Mouse (Mus musculus) right cerebral cortex, postnatal 10 days (tissue): Measurements from ENCODE around the gene Slc15a5.
A peak's percentile ranks its signal among the peaks of the same experiment; 100 is the strongest.

Source experiments
- DNase-seq, 2 experiments: peaks; one replicate each; pipeline ENCODE4 v3.0.0; 2021; ENCODE audit warnings: low spot score in 2 of 2

The Slc15a5 gene

DNA sequence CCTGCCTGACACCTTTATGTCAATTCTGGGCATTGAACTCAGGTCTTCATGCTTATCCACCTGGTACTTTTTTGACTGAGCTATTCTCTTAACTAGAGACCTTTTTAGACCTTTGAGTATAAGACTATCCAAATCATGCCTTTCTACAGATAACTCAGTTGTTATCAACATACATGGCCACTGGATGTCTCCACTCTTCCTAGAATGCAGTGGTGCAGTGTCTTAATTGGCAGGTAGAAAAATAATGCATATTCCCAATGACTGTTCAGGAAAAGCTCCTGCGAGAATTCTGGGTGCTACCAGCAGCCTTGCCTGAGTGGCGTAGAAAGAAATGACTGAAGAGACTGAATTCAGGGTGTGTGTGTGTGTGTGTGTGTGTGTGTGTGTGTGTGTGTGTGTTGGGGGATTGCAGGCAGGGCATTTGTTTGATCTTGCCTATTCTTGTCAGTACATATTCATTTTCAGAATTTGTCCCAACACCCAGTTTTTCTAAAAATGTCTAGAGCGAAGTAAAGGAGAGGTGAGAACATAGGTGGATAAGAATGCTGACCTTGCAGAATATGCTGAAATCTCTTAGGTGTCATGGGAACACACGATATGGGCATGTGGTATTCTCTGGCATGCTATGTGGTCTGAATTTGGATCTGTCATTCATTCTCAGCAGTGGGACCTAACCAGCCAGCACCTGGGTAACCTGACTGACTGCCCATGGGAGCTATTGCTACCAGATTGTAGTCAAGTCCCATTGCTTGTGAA, 119.5 kb downstream of the Slc15a5 start:
- no peak for DNase-seq

DNA sequence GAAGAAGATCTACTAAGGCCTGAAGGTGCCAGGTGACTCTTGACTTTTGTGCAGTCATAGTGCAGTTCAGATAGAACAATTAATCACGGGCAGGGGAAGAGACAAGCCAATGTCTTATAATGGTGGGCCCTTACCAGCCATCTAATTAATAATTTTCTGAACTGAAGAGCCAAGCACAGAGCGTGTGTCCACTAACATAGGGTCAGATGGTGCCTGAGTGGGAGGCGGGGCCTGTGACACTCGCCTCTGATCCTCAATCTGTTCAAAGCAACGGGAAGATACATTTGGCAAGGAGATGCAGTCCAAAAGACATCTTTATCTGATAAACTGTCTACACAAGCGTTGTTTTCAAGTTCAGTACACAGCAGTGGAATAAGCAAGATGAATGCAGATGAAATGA, 122.1 kb downstream of the Slc15a5 start:
- no peak for DNase-seq

DNA sequence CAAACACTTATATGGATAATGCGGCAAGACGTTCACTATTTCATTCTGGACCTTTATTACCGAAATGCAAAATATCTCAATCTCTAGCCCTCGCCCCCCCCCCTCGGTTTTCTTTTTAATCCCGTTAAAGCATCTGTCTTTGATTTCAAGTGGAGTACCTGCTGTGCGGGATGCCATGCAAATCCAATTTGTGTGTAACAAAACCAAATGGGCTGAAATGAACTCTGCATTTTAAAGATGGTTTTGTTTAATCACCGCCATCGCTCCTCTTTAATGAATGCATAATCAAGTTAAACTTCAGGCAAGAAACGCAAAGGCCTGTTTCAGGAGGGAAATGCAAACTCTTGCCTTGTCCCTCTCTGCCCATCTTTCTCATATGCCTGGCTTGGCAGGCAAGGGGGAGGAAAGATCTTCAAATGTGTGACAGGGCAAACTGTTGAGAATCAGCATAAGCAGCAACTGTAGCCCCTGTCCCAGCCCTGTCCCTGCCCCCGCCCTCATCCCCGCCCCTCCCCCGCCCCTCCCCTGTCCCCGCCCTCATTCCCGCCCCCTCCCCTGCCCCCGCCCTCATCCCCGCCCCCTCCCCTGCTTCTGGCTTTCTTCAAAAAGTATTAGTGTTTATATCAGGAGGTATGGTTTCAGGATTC, 122.8 kb downstream of the Slc15a5 start:
- no peak for DNase-seq

DNA sequence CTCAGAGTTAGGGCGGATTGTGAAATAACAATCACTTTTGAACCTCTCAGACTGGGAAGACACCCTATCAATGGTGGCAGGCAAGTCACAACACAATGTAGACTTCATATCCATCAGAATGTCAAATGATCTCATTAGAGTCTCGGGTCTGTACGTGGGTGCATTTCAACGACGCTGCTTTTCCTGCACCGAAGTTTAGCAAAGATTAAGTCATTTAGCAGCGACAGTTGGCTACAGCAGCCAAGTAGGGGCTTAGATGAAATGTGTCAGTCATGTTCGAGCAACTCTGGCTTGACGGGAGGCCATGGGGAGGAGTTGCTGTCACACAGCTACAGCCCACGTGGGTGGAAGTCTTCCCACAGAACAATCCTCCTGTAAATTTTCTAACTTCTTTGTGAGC, 133.2 kb downstream of the Slc15a5 start:
- DNase-seq = peak; percentile 44 to 65

DNA sequence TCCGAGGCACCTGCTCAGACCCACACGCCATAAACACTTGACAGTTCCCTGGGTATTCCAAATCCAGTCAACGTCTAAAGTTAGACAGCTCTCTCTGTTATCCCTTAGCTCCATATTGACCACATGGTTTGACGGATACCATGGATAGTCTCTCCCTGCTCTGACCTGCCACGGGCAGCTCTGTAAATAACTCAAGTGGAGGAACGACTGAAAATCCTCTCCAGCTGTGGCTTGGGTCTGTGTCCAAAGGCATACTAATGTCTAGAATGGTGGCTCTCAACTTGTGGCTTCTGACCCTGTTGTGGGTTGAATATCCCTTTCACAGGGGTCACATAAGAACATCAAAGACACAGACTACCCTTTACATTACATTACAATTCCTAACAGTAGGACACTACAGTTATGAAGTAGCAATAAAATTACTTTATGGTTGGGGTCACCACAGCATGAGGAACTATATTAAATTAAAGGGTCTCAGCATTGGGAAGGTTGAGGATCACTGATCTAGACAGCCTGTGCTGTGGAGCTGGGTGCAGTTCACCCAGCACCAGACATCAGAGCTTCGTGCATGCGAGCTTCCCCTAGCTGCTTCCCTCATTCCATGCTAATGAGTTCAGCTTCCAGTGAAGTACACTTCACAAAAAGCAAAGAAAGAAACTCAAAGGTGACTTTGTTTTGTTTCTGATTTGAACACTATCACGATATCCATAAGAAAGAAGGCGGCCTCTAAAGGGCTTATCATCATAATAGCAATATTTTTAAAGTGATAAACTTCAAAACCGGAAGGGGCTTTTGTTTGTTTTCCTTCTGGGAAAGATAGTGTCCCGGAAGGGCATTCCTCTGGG, 139.1 kb downstream of the Slc15a5 start:
- DNase-seq = no peak

DNA sequence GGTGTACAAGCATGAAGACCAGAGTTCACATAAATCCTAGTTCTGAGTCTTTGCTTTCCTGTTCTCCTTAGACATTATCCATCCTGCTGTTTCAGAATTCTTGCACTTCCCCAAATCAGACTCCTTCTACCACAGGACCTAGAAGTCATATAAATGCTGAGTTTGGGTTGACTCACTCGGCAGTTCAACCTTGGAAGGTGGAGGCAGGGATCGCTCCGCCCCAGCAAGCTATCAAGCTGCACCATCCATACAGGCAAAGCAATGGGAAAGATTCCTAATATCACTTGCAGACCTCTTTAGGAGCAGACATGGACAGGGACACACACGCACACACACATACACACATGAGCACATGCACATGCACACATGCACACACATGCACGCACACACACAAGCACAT, 142.2 kb downstream of the Slc15a5 start:
- no peak for DNase-seq

DNA sequence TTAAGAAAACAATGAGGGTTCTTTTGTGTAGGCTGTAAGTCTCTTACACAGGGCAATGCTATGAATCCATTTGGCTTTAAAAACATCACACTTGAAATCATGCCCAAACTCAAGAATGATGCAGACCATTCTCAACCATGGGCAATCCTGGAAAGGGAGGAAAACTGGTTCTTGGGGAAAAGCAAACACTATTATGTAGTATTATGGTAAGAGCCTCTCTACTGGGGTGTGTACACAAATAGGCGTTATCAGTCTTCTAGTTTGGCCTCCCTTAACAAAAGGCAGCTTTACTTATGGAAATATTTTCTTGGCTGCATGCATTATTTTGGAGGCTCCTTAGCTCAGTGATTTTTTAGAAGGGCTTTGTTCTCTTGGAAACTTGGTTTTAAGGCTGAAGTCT, 143.4 kb downstream of the Slc15a5 start:
- DNase-seq = no peak

DNA sequence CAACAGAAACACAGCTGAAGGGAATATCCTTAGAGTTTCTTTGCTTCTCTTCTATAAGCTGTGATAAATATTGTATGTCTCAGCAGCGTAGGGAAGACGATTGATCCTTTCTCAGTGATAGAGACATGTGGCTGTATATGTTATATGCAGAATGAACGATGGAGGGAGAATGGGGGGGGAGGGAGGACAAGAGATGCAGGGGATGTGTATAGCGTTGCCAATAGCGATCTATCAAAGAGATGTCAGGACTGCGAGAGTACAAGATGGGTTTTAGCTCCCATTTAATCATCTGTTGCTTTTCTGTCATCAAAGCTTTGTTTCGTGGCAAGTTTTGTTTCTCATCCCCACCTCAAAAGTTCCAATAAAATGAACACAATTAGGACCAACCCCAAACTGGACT, 143.9 kb downstream of the Slc15a5 start:
- no peak for DNase-seq

DNA sequence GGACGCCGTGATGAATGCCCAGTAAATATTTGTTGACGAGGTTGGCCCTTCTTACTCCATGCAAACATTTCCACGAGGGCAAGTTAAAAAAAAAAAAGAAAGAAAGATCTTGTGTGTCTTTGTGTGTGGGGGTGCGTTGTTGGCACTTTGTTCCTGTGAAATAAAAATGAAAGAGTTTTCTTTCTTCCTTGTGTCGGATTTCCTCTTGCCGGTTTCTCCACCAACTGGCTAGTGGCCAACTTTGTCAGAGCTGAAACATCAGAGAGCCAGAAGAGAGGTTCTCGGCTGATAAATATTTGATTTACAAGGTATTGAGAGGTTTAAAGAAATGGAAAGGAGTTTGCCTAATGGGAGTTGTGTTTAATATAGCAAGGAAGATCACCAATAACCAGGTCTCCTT, 144.4 kb downstream of the Slc15a5 start:
- DNase-seq = peak; percentile 60 to 62

DNA sequence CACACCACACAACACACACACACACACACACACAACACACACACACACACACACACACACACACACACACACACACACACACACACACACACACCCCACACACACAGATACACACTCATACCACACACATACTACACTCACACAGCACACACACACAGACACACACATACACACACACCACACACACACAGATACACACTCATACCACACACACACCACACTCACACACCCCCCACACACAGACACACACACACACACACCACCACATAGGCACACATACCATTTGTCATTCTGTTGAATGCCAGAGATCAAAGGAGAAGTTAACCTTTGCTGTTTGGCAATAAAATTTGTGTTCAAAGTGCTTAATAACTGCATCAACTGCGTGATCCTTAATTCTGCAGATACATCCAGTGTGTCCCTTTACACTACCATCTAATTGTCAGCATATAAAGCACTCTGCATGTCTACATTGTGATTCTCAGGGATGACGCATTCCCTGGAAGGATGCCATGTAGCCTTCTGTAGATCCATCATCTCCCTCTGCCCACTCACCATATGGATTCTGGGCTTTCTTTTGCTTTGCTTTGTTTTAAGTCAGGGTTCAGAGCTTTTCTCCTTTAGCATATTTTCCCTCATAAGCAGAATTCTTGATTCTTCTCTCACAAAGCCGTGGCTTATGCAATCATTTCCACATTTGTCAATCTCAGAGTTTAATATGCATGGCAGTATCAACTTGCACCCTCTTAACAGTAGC, 145.0 kb downstream of the Slc15a5 start:
- DNase-seq = peak; percentile 81 to 92
